In the genomic region with DNA sequence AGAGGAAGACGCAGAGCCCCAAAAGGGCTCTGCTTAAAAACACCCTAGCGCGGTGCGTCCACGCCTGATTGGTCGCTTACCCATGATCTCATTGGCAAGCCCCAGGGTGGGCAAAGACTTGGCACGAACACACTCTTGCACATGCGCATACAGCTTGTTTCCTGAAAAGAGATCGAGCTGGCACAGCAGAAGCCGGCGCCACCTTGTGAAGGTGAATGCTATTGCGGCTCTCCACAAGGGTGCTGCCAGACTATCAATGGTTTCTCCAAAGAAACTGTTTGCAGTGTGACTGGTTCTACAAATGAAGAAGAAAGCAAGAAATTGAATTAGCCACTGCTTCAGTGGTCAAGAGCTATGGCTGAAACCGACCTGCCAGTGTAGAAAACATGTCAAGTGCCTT, we compare ENCODE assay signal across 9 mouse cellular contexts.
DNase-seq lines count a peak whose midpoint lies in the region; ATAC-seq and TF ChIP-seq lines count a peak whose summit lies in the region.
"Had no signal": no experiment of that assay in that cellular context is flagged by ENCODE, and none has a peak within 500 bp of the region (broad histone marks: within the 10 kb centered on the region; RNA-seq: fewer than 3 reads in every experiment).

No protein-coding gene starts in this region.

- peak; percentile 51 for TF ChIP-seq CTCF in intestine, postnatal 0 days (IDR thresholded peaks at IDR 0.05; ENCODE audit: low read depth)
- peak; percentile 36; the same call in 1 of the 2 replicates for TF ChIP-seq CTCF in brain, embryonic 14.5 days (IDR thresholded peaks at IDR 0.05; ENCODE audit: borderline replicate concordance, extremely low read depth, insufficient read depth, insufficient read length)

- H3K4me1 ChIP-seq in intestine, postnatal 0 days (replicated peaks; ENCODE audit: control insufficient read depth, insufficient read depth, low read length): no peaks in the 10 kb centered on the region
- H3K4me1 ChIP-seq in intestine, embryonic 15.5 days (replicated peaks): no peaks in the 10 kb centered on the region
- H3K4me1 ChIP-seq: heart, embryonic 12.5 days had no signal

- no peak for TF ChIP-seq POLR2A in brain, embryonic 14.5 days (IDR thresholded peaks at IDR 0.05; ENCODE audit: borderline replicate concordance, extremely low read depth, insufficient read depth, insufficient read length, poor library complexity, severe bottlenecking)

- H3K9me3 ChIP-seq in intestine, postnatal 0 days (ENCODE audit: control insufficient read depth): no peaks in the 10 kb centered on the region
- H3K9me3 ChIP-seq in intestine, embryonic 15.5 days: no peaks in the 10 kb centered on the region
- H3K9me3 ChIP-seq: heart, embryonic 12.5 days had no signal

- H3K27ac ChIP-seq in intestine, postnatal 0 days (ENCODE audit: low read depth, low read length): no peak overlapping the region
- H3K27ac ChIP-seq in intestine, embryonic 15.5 days: no peak overlapping the region

- H3K36me3 ChIP-seq in intestine, postnatal 0 days (ENCODE audit: control insufficient read depth, insufficient read depth): no peaks in the 10 kb centered on the region
- H3K36me3 ChIP-seq in intestine, embryonic 15.5 days: no peaks in the 10 kb centered on the region
- H3K36me3 ChIP-seq: heart, embryonic 12.5 days had no signal

- no peak overlapping the region for H3K4me2 ChIP-seq in intestine, postnatal 0 days (replicated peaks; ENCODE audit: low read depth)
- H3K4me2 ChIP-seq in intestine, embryonic 15.5 days (replicated peaks): no peak overlapping the region
- H3K4me2 ChIP-seq: heart, embryonic 12.5 days had no signal

- no peak overlapping the region for H3K4me3 ChIP-seq in intestine, postnatal 0 days (ENCODE audit: low read depth, low read length)
- H3K4me3 ChIP-seq in intestine, embryonic 15.5 days (replicated peaks): no peak overlapping the region
- H3K4me3 ChIP-seq: heart, embryonic 12.5 days had no signal

- H3K27me3 ChIP-seq in intestine, postnatal 0 days (replicated peaks; ENCODE audit: control insufficient read depth, insufficient read depth, low read length): no peaks in the 10 kb centered on the region
- no peaks in the 10 kb centered on the region for H3K27me3 ChIP-seq in intestine, embryonic 15.5 days (replicated peaks)
- H3K27me3 ChIP-seq: heart, embryonic 12.5 days had no signal

- 77% methylated on average over 13 of the region's 13 CpGs for WGBS in intestine, postnatal 0 days
- WGBS in intestine, embryonic 15.5 days: 79% methylated on average over 13 of the region's 13 CpGs

- peak; percentile 1 for DNase-seq in right cerebral cortex, adult 18-20 months
- DNase-seq in right cerebral cortex, adult 2 months (ENCODE audit: low spot score in 2 of 2): no peak
- peak; percentile 42 for DNase-seq in brain, embryonic 14.5 days (ENCODE audit: low read depth)
- DNase-seq in retina, embryonic 14.5 days (ENCODE audit: low spot score): peak; percentile 30
- no peak for DNase-seq in B cell, adult 2 months
- DNase-seq: thymus, postnatal 25 days had no signal

- H3K9ac ChIP-seq in intestine, postnatal 0 days (ENCODE audit: low read depth, low read length): no peak overlapping the region
- H3K9ac ChIP-seq in intestine, embryonic 15.5 days: no peak overlapping the region
- H3K9ac ChIP-seq: heart, embryonic 12.5 days had no signal

- ATAC-seq in intestine, postnatal 0 days: no peak
- ATAC-seq in intestine, embryonic 15.5 days: no peak

Comparison
In these comparisons a context has a peak if more than half of its experiments do, and no peak if none do; other contexts are left out.
1. DNase-seq: peak in right cerebral cortex, adult 18-20 months (single experiment), brain, embryonic 14.5 days (single experiment) and retina, embryonic 14.5 days (single experiment); none in right cerebral cortex, adult 2 months (0 of 2) and B cell, adult 2 months (0 of 2).